Comparison of ENCODE assay signal across 8 mouse cellular contexts in the genomic region with DNA sequence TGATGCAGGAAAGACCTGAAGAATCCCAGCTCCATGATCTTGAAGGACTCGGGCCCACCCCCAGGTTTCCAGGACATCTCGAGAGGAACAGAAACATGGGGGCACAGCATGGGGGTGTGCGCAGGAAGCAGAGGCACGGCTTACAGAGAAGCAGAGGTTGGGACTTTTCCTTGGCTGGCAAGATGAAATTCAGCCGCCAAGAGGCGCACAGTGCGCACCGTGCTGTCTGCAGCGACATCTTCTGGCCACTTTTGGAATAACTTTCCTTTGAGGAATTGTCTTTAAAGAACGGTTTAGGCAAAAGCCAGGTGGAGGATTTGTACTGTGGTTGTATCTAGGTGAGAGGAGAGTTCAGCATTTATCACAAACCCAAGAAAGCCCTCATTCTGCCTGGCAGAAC. TPM values are rescaled to one million over a fixed set of nuclear protein-coding genes. Genes with fewer than 3 reads are reported as not detected.
DNase-seq lines count a peak whose midpoint lies in the region; ATAC-seq and TF ChIP-seq lines count a peak whose summit lies in the region.

No protein-coding gene starts in this region.

- no peaks in the 10 kb centered on the region for H3K9me3 ChIP-seq in ES-E14 (ENCODE audit: control insufficient read depth, insufficient read depth, low read depth, low read length)
- no peaks in the 10 kb centered on the region for H3K9me3 ChIP-seq in forebrain, embryonic 10.5 days
- no peaks in the 10 kb centered on the region for H3K9me3 ChIP-seq in neural tube, embryonic 15.5 days (replicated peaks)

- intact Hi-C loops in heart, postnatal 14 days (cut with DNase I), result loop anchor here (1.0 to 10.0 kb wide), 3 partner anchors 144 to 336 kb away; partner anchors contain the start of gene Brms1l

- peak; percentile 73; the same call in 1 of the 2 replicates for ATAC-seq in neural tube, embryonic 15.5 days (ENCODE audit: low FRiP score)

- no peak overlapping the region for H3K9ac ChIP-seq in ES-E14 (ENCODE audit: insufficient read depth, low read depth, low read length, poor library complexity, severe bottlenecking)
- H3K9ac ChIP-seq in neural tube, embryonic 15.5 days (replicated peaks), result no peak overlapping the region

- H3K27me3 ChIP-seq in forebrain, embryonic 10.5 days (ENCODE audit: poor library complexity, severe bottlenecking), result peaks cover 20% of the 10 kb centered on the region
- H3K27me3 ChIP-seq in neural tube, embryonic 15.5 days (replicated peaks), result 0 out of 2 replicates have a peak, but pooled peaks cover 4% of the 10 kb centered on the region

- 2% methylated on average over 10 of the region's 10 CpGs for WGBS in forebrain, embryonic 10.5 days
- under 1% methylated on average over 10 of the region's 10 CpGs for WGBS in neural tube, embryonic 15.5 days

- peaks cover 4 to 32% of the 10 kb centered on the region in 2 experiments for H3K4me1 ChIP-seq in ES-E14 (ENCODE audit: control insufficient read depth in 2 of 2, insufficient read depth in 2 of 2, low read length in 2 of 2, poor library complexity in 1 of 2)
- peaks cover 6% of the 10 kb centered on the region for H3K4me1 ChIP-seq in forebrain, embryonic 10.5 days
- H3K4me1 ChIP-seq in neural tube, embryonic 15.5 days, result peaks cover 3% of the 10 kb centered on the region

- DNase-seq in ES-E14 (ENCODE audit: low read depth, low spot score), result peak; percentile 87
- DNase-seq in c-Kit-positive CD71-negative TER-119-negative erythroid progenitor cells, embryonic 14.5 days (ENCODE audit: low read depth), result peak; percentile 78
- DNase-seq in forebrain, embryonic 10.5 days (ENCODE audit: extremely low spot score, low spot score), result peak; percentile 75
- DNase-seq in heart, postnatal 14 days, result peak; percentile 80 to 92
- peak; percentile 87 for DNase-seq in layer of hippocampus, adult 11-12 months (ENCODE audit: low spot score)
- DNase-seq in lung, adult 18-20 months, result peak; percentile 73 to 81
- peak; percentile 66 for DNase-seq in testis, postnatal 14 days (ENCODE audit: low spot score)

- H3K4me3 ChIP-seq in ES-E14 (ENCODE audit: insufficient read depth in 1 of 2, low read depth in 1 of 2, low read length in 2 of 2, poor library complexity in 1 of 2, severe bottlenecking in 1 of 2), result no peak overlapping the region
- H3K4me3 ChIP-seq in forebrain, embryonic 10.5 days, result no peak overlapping the region
- no peak overlapping the region for H3K4me3 ChIP-seq in neural tube, embryonic 15.5 days (replicated peaks)

- no peak overlapping the region for H3K27ac ChIP-seq in ES-E14 (ENCODE audit: insufficient read depth, low read depth, low read length, poor library complexity, severe bottlenecking)
- no peak overlapping the region for H3K27ac ChIP-seq in forebrain, embryonic 10.5 days
- no peak overlapping the region for H3K27ac ChIP-seq in neural tube, embryonic 15.5 days (replicated peaks)

- no peaks in the 10 kb centered on the region for H3K36me3 ChIP-seq in ES-E14 (ENCODE audit: control insufficient read depth, insufficient read depth, low read length, poor library complexity, severe bottlenecking)
- H3K36me3 ChIP-seq in forebrain, embryonic 10.5 days (replicated peaks), result no peaks in the 10 kb centered on the region
- no peaks in the 10 kb centered on the region for H3K36me3 ChIP-seq in neural tube, embryonic 15.5 days

- H3K4me2 ChIP-seq in neural tube, embryonic 15.5 days, result peak overlapping the region; percentile 41

- in situ Hi-C loops in ES-E14 (cut with MboI; ENCODE audit: low sequenced_read_pairs in 2 of 2, unreplicated experiment in 2 of 2), result loop anchor here in 1 of 2 experiments (5.0 kb wide), 1 partner anchor 182 kb away; no protein-coding TSS in a partner anchor

TF ChIP-seq in ES-E14, 5 proteins besides CTCF, POLR2A, EP300 and RAD21:
- peak; percentile 99 for TF ChIP-seq ZC3H11A (IDR thresholded peaks at IDR 0.05; ENCODE audit: borderline replicate concordance, low read depth, low read length)
- TF ChIP-seq HCFC1 (IDR thresholded peaks at IDR 0.05; ENCODE audit: borderline replicate concordance, insufficient read depth, low read length), result peak; percentile 51; the same call in 1 of the 2 replicates
- TF ChIP-seq MAFK (IDR thresholded peaks at IDR 0.05; ENCODE audit: insufficient read depth, low read depth, low read length), result no peak
- no peak for TF ChIP-seq ZNF384 (IDR thresholded peaks at IDR 0.05; ENCODE audit: low read depth, low read length)
- TF ChIP-seq CHD2 (IDR thresholded peaks at IDR 0.05; ENCODE audit: low read depth, low read length), result no peak
TF ChIP-seq in ES-E14: peak in this region for 2.

RNA-seq across cellular contexts. Expression of gene Nfkbia, which starts 6.6 kb away (rescaled TPM):
- total RNA-seq in ES-E14 (2012; rRNA removed), result 30.6 and 34.7 TPM in 2 replicates
- polyA plus RNA-seq in forebrain, embryonic 10.5 days (2016; fragmentation: Nextera tagmentation; extraction: Ambion mirVana), result 34.3 and 36.1 TPM in 2 replicates
- total RNA-seq in heart, postnatal 14 days (2021), result 10 to 100 TPM; 69.4 to 81.5 TPM
- polyA plus RNA-seq in neural tube, embryonic 15.5 days (2015; fragmentation: Nextera tagmentation; extraction: Ambion mirVana), result 60.2 and 92.7 TPM in 2 replicates
